Mouse (Mus musculus) ES-E14 (cell line): ENCODE measurements around the gene Gm33543. TPM values are rescaled to one million over a fixed set of nuclear protein-coding genes. Genes with fewer than 3 reads are reported as not detected.

ENCODE experiments used
- DNase-seq: peaks from one replicate; pipeline ENCODE4 v3.0.0-alpha.2; 2013; ENCODE audit warnings: low read depth, low spot score
- H3K27ac ChIP-seq: 2 replicates; pipeline ENCODE4 v1.5.1; 2012; ENCODE audit warnings: low read depth, mild to moderate bottlenecking, low read length, moderate library complexity, mixed read lengths; ENCODE audit not compliant: poor library complexity, insufficient read depth, severe bottlenecking
- H3K36me3 ChIP-seq: 2 replicates; pipeline ENCODE4 v1.6.1; 2012; ENCODE audit warnings: mild to moderate bottlenecking, low read length, moderate library complexity, mixed read lengths; ENCODE audit not compliant: control insufficient read depth, poor library complexity, insufficient read depth, severe bottlenecking
- H3K4me1 ChIP-seq, 2 experiments: fragments of 150-350 bp in 1 of 2; sonication (generic) in 1 of 2; 2 replicates each; pipeline ENCODE4 v1.6.1; 2012; ENCODE audit warnings: low read length in 2 of 2, mild to moderate bottlenecking in 1 of 2, mixed read lengths in 1 of 2; ENCODE audit not compliant: control insufficient read depth in 2 of 2, insufficient read depth in 2 of 2, poor library complexity in 1 of 2
- H3K4me3 ChIP-seq, 2 experiments: fragments of 150-350 bp in 1 of 2; sonication (generic) in 1 of 2; 2 replicates each; pipeline ENCODE4 v1.5.1; 2012; ENCODE audit warnings: low read length in 2 of 2, low read depth in 1 of 2, mild to moderate bottlenecking in 1 of 2, mixed read lengths in 1 of 2; ENCODE audit not compliant: insufficient read depth in 1 of 2, poor library complexity in 1 of 2, severe bottlenecking in 1 of 2
- H3K9ac ChIP-seq: 2 replicates; pipeline ENCODE4 v1.6.1; 2012; ENCODE audit warnings: low read depth, mild to moderate bottlenecking, low read length, mixed read lengths; ENCODE audit not compliant: poor library complexity, insufficient read depth, severe bottlenecking
- H3K9me3 ChIP-seq: fragments of 150-350 bp; sonication (generic); 2 replicates; pipeline ENCODE4 v1.6.1; 2012; ENCODE audit warnings: low read depth, mild to moderate bottlenecking, low read length; ENCODE audit not compliant: control insufficient read depth, insufficient read depth
- CHD2 ChIP-seq: IDR thresholded peaks from 2 replicates; pipeline ENCODE4 v1.6.1; 2014; ENCODE audit warnings: mild to moderate bottlenecking, low read depth, low read length, inconsistent platforms
- HCFC1 ChIP-seq: IDR thresholded peaks from 2 replicates; pipeline ENCODE4 v1.6.1; 2012; ENCODE audit warnings: low read length, inconsistent platforms, borderline replicate concordance; ENCODE audit not compliant: insufficient read depth
- MAFK ChIP-seq: IDR thresholded peaks from 2 replicates; pipeline ENCODE4 v1.6.1; 2014; ENCODE audit warnings: mild to moderate bottlenecking, low read depth, low read length, inconsistent platforms; ENCODE audit not compliant: insufficient read depth
- ZC3H11A ChIP-seq: IDR thresholded peaks from 2 replicates; pipeline ENCODE4 v1.6.1; 2012; ENCODE audit warnings: low read depth, mild to moderate bottlenecking, inconsistent platforms, low read length, borderline replicate concordance
- ZNF384 ChIP-seq: IDR thresholded peaks from 2 replicates; pipeline ENCODE4 v1.6.1; 2012; ENCODE audit warnings: low read depth, low read length, inconsistent platforms
- in situ Hi-C, 2 experiments: fragments of 600-800 bp; cut with MboI; formaldehyde crosslinking; loops; one replicate each; pipeline ENCODE4 v1.15.1; 2025; ENCODE audit warnings: low sequenced_read_pairs in 2 of 2, inconsistent platforms in 1 of 2; ENCODE audit not compliant: unreplicated experiment in 2 of 2
- total RNA-seq: library from RNA; depleted of rRNA; stranded (reverse); fragments of 300-350 nt; gene quantifications from 2 replicates; pipeline ENCODE4 v1.2.3, GENCODE M21; 2012

The Gm33543 gene
- total RNA-seq, 1 experiment = not detected

GRCm38 (mm10) chr10:95882036-95882435 lies 39.3 kb upstream of the Gm33543 start:
- H3K4me1 ChIP-seq = peaks cover 1 to 5% of the 10 kb centered on the region in 2 experiments; a peak in 3 of 4 replicates
- no peak overlapping the region; the same call in 1 of the 2 replicates for H3K27ac ChIP-seq
- peaks cover 5% of the 10 kb centered on the region; the same call in 1 of the 2 replicates for H3K36me3 ChIP-seq
- H3K9me3 ChIP-seq = no peaks in the 10 kb centered on the region; the same call in 1 of the 2 replicates
- no peak for DNase-seq
- no peak overlapping the region for H3K4me3 ChIP-seq
- in situ Hi-C loops = loop anchor here in 1 of 2 experiments (25.0 kb wide), 1 partner anchor 320 kb away; the partner anchor contains the start of gene Nudt4
- no peak overlapping the region for H3K9ac ChIP-seq
- TF ChIP-seq MAFK = no peak
- no peak for TF ChIP-seq ZC3H11A
- TF ChIP-seq ZNF384 = no peak
- TF ChIP-seq CHD2 = no peak
- no peak for TF ChIP-seq HCFC1

GRCm38 (mm10) chr10:95879983-95880934 lies 37.5 kb upstream of the Gm33543 start:
- H3K4me3 ChIP-seq = no peak overlapping the region
- in situ Hi-C loops = loop anchor here in 1 of 2 experiments (25.0 kb wide), 1 partner anchor 318 kb away; the partner anchor contains the start of gene Nudt4
- peak overlapping the region; percentile 38; the same call in 1 of the 2 replicates for H3K27ac ChIP-seq
- peaks cover 0 to 5% of the 10 kb centered on the region in 2 experiments; a peak in 2 of 4 replicates for H3K4me1 ChIP-seq
- peaks cover 5% of the 10 kb centered on the region; the same call in 1 of the 2 replicates for H3K36me3 ChIP-seq
- DNase-seq = no peak
- TF ChIP-seq MAFK (no peak), ZC3H11A (no peak), HCFC1 (no peak), ZNF384 (peak; percentile 77; the same call in 1 of the 2 replicates), CHD2 (no peak)
- H3K9ac ChIP-seq = no peak overlapping the region
- H3K9me3 ChIP-seq = no peaks in the 10 kb centered on the region; the same call in 1 of the 2 replicates

- no peak overlapping the region for H3K27ac ChIP-seq
- in situ Hi-C loops = no loop called here
- H3K36me3 ChIP-seq = no peaks in the 10 kb centered on the region
- H3K9ac ChIP-seq = no peak overlapping the region
- H3K4me3 ChIP-seq = no peak overlapping the region
- H3K9me3 ChIP-seq = no peaks in the 10 kb centered on the region
- no peak for DNase-seq
- no peaks in the 10 kb centered on the region for H3K4me1 ChIP-seq
- TF ChIP-seq MAFK (no peak), ZNF384 (no peak)
These were observed 28.1 kb upstream of the Gm33543 start for GRCm38 (mm10) chr10:95870782-95871181.

DNA sequence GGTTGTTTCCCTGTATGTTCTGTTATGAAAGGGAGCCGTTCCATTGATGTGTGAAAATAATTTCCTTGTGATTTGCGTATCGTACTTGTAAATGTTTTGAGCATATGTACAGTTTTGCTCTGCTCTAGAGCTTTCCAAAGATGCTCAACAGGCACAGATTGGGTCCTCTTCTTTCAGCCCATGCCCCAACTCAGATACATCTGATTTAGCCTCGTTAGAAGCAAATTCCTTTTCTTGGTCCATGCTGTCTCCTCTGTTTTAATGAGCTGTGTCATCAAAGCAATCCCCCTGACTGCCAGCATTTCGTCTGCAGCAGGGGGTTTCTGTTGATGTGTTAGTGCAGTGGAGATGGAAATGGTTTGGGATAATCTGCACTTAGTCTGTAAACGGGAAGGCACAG lies 25.6 kb upstream of the Gm33543 start:
- no peak for TF ChIP-seq CHD2
- TF ChIP-seq HCFC1 = no peak
- TF ChIP-seq MAFK = no peak
- no peak for TF ChIP-seq ZC3H11A
- TF ChIP-seq ZNF384 = no peak
- Histone ChIP-seq H3K27ac (no peak overlapping the region), H3K36me3 (no peaks in the 10 kb centered on the region), H3K9me3 (no peaks in the 10 kb centered on the region), H3K4me1 (peaks cover 0 to 2% of the 10 kb centered on the region in 2 experiments; a peak in 1 of 4 replicates), H3K4me3 (no peak overlapping the region), H3K9ac (no peak overlapping the region)
- in situ Hi-C loops = no loop called here
- DNase-seq = no peak
